Mouse (Mus musculus): ENCODE measurements around the gene Ddx20.

Ddx20 gene

GRCm38 (mm10) chr3:105666996-105667523 lies 20.3 kb downstream of the Ddx20 start:
- no peak for DNase-seq (ENCODE audit: low read depth)

GRCm38 (mm10) chr3:105665105-105665765 lies 22.1 kb downstream of the Ddx20 start:
- no peak for DNase-seq (ENCODE audit: low read depth)

- no peak for DNase-seq (ENCODE audit: low read depth)
Observed at GRCm38 (mm10) chr3:105663043-105663442, 24.3 kb downstream of the Ddx20 start.

- DNase-seq (ENCODE audit: low read depth), result no peak
Observed at GRCm38 (mm10) chr3:105660530-105660929, 26.8 kb downstream of the Ddx20 start.

- DNase-seq (ENCODE audit: low read depth), result no peak
Observed at GRCm38 (mm10) chr3:105655031-105655585, 32.3 kb downstream of the Ddx20 start.

- DNase-seq (ENCODE audit: low read depth), result no peak
Observed at GRCm38 (mm10) chr3:105653544-105654380, 33.6 kb downstream of the Ddx20 start.

- no peak for DNase-seq (ENCODE audit: low read depth)
Observed at GRCm38 (mm10) chr3:105648889-105649567, 38.3 kb downstream of the Ddx20 start.

- no peak for DNase-seq (ENCODE audit: low read depth)
Observed at GRCm38 (mm10) chr3:105643566-105643965, 43.8 kb downstream of the Ddx20 start.

- peak; percentile 31 for DNase-seq (ENCODE audit: low read depth)
Observed at GRCm38 (mm10) chr3:105642186-105642585, 45.2 kb downstream of the Ddx20 start.

GRCm38 (mm10) chr3:105633021-105633420 lies 54.4 kb downstream of the Ddx20 start:
- no peak for DNase-seq (ENCODE audit: low read depth)

- no peak for DNase-seq (ENCODE audit: low read depth)
Observed at GRCm38 (mm10) chr3:105632296-105632695, 55.1 kb downstream of the Ddx20 start.

Data from 416B (cell line).